Mouse (Mus musculus) spleen, adult 2 months (tissue): ENCODE results near the gene Ints6l.

Experiments used
- CTCF ChIP-seq: fragments of 200-500 bp; IDR thresholded peaks from 2 replicates; pipeline ENCODE4 v1.5.1; 2011; ENCODE audit warnings: mild to moderate bottlenecking, inconsistent platforms; ENCODE audit not compliant: insufficient read depth, insufficient read length, insufficient replicate concordance; ENCODE audit errors: extremely low read depth
- POLR2A ChIP-seq: fragments of 200-500 bp; IDR thresholded peaks from 2 replicates; pipeline ENCODE4 v1.6.1; 2011; ENCODE audit warnings: low read depth, low read length, inconsistent platforms

DNA sequence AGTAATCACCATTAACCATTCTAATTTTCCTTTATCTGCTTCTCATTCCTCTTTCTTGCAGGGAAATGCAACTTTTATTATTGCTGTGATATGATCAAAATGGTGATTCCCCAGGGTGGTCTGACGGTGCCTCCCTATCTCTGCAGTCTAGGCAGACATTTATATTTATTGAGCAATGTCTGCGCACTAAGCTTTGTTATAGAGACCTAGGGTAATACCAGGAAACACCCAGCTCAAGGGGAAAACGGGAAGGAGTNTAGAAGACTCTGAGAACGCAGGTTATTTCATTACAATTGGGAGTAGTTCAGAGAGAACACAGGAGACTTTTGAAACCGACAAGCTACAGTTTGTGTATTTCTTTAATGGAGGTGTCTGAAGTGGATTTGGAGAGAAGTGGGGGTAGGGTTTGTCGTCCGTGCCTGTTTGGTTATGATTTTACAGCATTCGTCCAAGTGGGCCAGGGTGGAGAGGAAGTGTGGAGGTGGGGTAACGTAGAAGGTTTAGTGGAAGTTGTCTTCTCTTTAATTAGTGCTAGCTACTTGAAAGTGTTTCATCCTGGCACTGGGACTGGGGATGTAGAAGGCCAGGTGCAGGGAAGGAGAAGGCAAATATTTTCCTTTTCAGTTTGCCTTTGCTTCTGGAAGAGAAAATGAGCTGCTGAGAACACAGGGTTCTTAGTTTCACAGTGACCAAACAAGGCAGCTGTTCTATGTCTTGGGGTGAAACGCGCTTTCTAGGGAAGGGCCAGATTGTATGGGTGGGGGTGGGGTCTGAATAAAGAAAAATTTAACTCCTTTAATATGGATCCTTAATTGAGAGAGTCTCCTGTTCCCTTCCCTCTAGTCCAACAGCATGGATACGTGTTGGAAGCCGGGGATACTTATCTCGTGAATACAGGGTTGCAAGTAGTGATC lies 7.6 kb downstream of the Ints6l start:
- TF ChIP-seq CTCF (no peak), POLR2A (no peak)
